Comparison of ENCODE assay signal across 7 mouse cellular contexts in genomic region chr2:166746261-166746913, GRCm38 (mm10). TPM values are rescaled to one million over a fixed set of nuclear protein-coding genes. Genes with fewer than 3 reads are reported as not detected.
A peak's percentile ranks its signal among the peaks of the same experiment; 100 is the strongest.
DNase-seq lines count a peak whose midpoint lies in the region; ATAC-seq lines count a peak whose summit lies in the region.
"Not testable (repeated sequence)": the region's sequence is repeated elsewhere in the genome, so short reads cannot be mapped to it uniquely, and the experiment has no call there.

No protein-coding gene starts in this region.

- H3K4me3 ChIP-seq in liver, embryonic 16.5 days (ENCODE audit: low read depth, low read length): not testable (repeated sequence)
- peak overlapping the region; percentile 47 for H3K4me3 ChIP-seq in megakaryocyte, embryonic 14.5 days (replicated peaks)

- peak; percentile 75 for DNase-seq in ZHBTc4 (ENCODE audit: low read depth, low spot score)
- peak; percentile 20 for DNase-seq in gastrocnemius, postnatal 25 days
- DNase-seq in heart, postnatal 4 days: peak; percentile 32
- DNase-seq in kidney, postnatal 25 days: peak; percentile 24 to 58
- peak; percentile 42 for DNase-seq in thymus, postnatal 14 days

- peak; percentile 20 for ATAC-seq in liver, embryonic 16.5 days (ENCODE audit: low read depth)

- H3K27me3 ChIP-seq in liver, embryonic 16.5 days (ENCODE audit: control insufficient read depth, insufficient read depth, low read depth, low read length): not testable (repeated sequence)
- peaks cover 48% of the 10 kb centered on the region for H3K27me3 ChIP-seq in megakaryocyte, embryonic 14.5 days (replicated peaks)

- WGBS in liver, embryonic 16.5 days (ENCODE audit: insufficient replicate concordance): 23% methylated on average over 14 of the region's 14 CpGs

- H3K4me2 ChIP-seq in liver, embryonic 16.5 days (ENCODE audit: low read depth, low read length): peak overlapping the region; percentile 46

- H3K27ac ChIP-seq in liver, embryonic 16.5 days (ENCODE audit: low read length): peak overlapping the region; percentile 70

- not testable (repeated sequence) for H3K36me3 ChIP-seq in liver, embryonic 16.5 days (ENCODE audit: control insufficient read depth, insufficient read depth); megakaryocyte, embryonic 14.5 days (replicated peaks; ENCODE audit: low read length)

- peaks cover 14% of the 10 kb centered on the region for H3K4me1 ChIP-seq in liver, embryonic 16.5 days (ENCODE audit: control insufficient read depth, low read depth, low read length)
- H3K4me1 ChIP-seq in megakaryocyte, embryonic 14.5 days: peaks cover 24% of the 10 kb centered on the region

- H3K9me3 ChIP-seq in liver, embryonic 16.5 days (replicated peaks; ENCODE audit: control insufficient read depth, low read length); megakaryocyte, embryonic 14.5 days: not testable (repeated sequence)

- peak overlapping the region; percentile 29 for H3K9ac ChIP-seq in liver, embryonic 16.5 days (ENCODE audit: low read depth, low read length)

RNA-seq across cellular contexts. Expression of gene Prex1, which starts 32.8 kb away (rescaled TPM):
- 1 to 10 TPM; 5.4 to 7.6 TPM for total RNA-seq in gastrocnemius, postnatal 25 days (2021)
- total RNA-seq in heart, postnatal 4 days (2021): 10 to 100 TPM; 13.8 to 14.8 TPM
- polyA plus RNA-seq in liver, embryonic 16.5 days (2015; fragmentation: Nextera tagmentation; extraction: Ambion mirVana): 13.0 and 16.1 TPM in 2 replicates
- polyA plus RNA-seq in megakaryocyte, embryonic 14.5 days (2012; ENCODE audit: insufficient read depth, low replicate concordance): 3.7 and 14.4 TPM in 2 replicates

RNA-seq across cellular contexts. Expression of gene Trp53rkb, which starts 45.9 kb away (rescaled TPM):
- 1 to 10 TPM; 1.2 to 3.8 TPM for total RNA-seq in gastrocnemius, postnatal 25 days (2021)
- 1 to 10 TPM; 4.0 to 5.1 TPM for total RNA-seq in heart, postnatal 4 days (2021)
- 1.8 and 2.5 TPM in 2 replicates for polyA plus RNA-seq in liver, embryonic 16.5 days (2015; fragmentation: Nextera tagmentation; extraction: Ambion mirVana)
- polyA plus RNA-seq in megakaryocyte, embryonic 14.5 days (2012; ENCODE audit: insufficient read depth, low replicate concordance): 1.8 TPM in 1 of 2 replicates, not detected in the other

RNA-seq across cellular contexts. Expression of gene Arfgef2, which starts 59.0 kb away (rescaled TPM):
- 10 to 100 TPM; 25.7 to 27.0 TPM for total RNA-seq in gastrocnemius, postnatal 25 days (2021)
- total RNA-seq in heart, postnatal 4 days (2021): 10 to 100 TPM; 39.7 to 42.3 TPM
- polyA plus RNA-seq in liver, embryonic 16.5 days (2015; fragmentation: Nextera tagmentation; extraction: Ambion mirVana): 4.1 and 4.2 TPM in 2 replicates
- polyA plus RNA-seq in megakaryocyte, embryonic 14.5 days (2012; ENCODE audit: insufficient read depth, low replicate concordance): 1.4 and 1.6 TPM in 2 replicates

Comparison
In these comparisons a context has a peak if more than half of its experiments do, and no peak if none do; other contexts are left out.
1. DNase-seq: peak in every context shown above with its lines; median percentile 75 in ZHBTc4; 42 in thymus, postnatal 14 days; 41 in kidney, postnatal 25 days; 32 in heart, postnatal 4 days; 20 in gastrocnemius, postnatal 25 days.